Mouse (Mus musculus) bone marrow, adult 2 months (tissue): ENCODE data around the gene Gm26938. TPM values are rescaled to one million over a fixed set of nuclear protein-coding genes. Genes with fewer than 3 reads are reported as not detected.

ENCODE experiments used
- H3K27ac ChIP-seq: fragments of 200-500 bp; 2 replicates; pipeline ENCODE4 v1.5.1; 2012; ENCODE audit warnings: low read depth, mild to moderate bottlenecking, control low read depth, inconsistent platforms, low read length; ENCODE audit not compliant: control insufficient read depth, poor library complexity, insufficient read depth
- H3K4me1 ChIP-seq: fragments of 200-500 bp; 2 replicates; pipeline ENCODE4 v1.6.1; 2011; ENCODE audit warnings: low read length; ENCODE audit not compliant: control insufficient read depth, insufficient read depth
- H3K4me3 ChIP-seq: fragments of 200-500 bp; replicated peaks from 2 replicates; pipeline ENCODE3; 2011; ENCODE audit warnings: mild to moderate bottlenecking, low read depth, low read length, control low read depth; ENCODE audit not compliant: control insufficient read depth
- CTCF ChIP-seq: fragments of 200-500 bp; IDR thresholded peaks from 2 replicates; pipeline ENCODE4 v1.5.1; 2011; ENCODE audit warnings: low read length, control low read depth; ENCODE audit not compliant: control insufficient read depth, insufficient read depth
- POLR2A ChIP-seq: fragments of 200-500 bp; IDR thresholded peaks from 2 replicates; pipeline ENCODE4 v1.6.1; 2011; ENCODE audit warnings: low read depth, mild to moderate bottlenecking, control low read depth, low read length, borderline replicate concordance; ENCODE audit not compliant: control insufficient read depth
- WGBS: fragments of 180-500 bp; shearing (Covaris S2); methylation state at CpG from one replicate; pipeline ENCODE4 v1.1.7; 2018; 5-methylcytosine and 5-hydroxymethylcytosine counted together
- polyA plus RNA-seq: library from polyadenylated mRNA; stranded (reverse); fragments of >200 nt; gene quantifications from 2 replicates; pipeline ENCODE4 v1.2.4, GENCODE M21; 2011; ENCODE audit warnings: low replicate concordance; ENCODE audit not compliant: missing spikeins, insufficient read depth, insufficient read length

Gene Gm26938
- polyA plus RNA-seq, 1 experiment = not detected

- H3K4me3 ChIP-seq = no peak overlapping the region
- no peaks in the 10 kb centered on the region for H3K4me1 ChIP-seq
- 89% methylated on average over 8 of the region's 8 CpGs for WGBS
- TF ChIP-seq POLR2A = no peak
- TF ChIP-seq CTCF = no peak
- H3K27ac ChIP-seq = no peak overlapping the region
Measured at GRCm38 (mm10) chr5:139768216-139768615, 58.0 kb downstream of the Gm26938 start.

GRCm38 (mm10) chr5:139764296-139764695 lies 61.9 kb downstream of the Gm26938 start:
- TF ChIP-seq CTCF (peak; percentile 73), POLR2A (no peak; the same call in 1 of the 2 replicates)
- no peaks in the 10 kb centered on the region for H3K4me1 ChIP-seq
- no peak overlapping the region for H3K27ac ChIP-seq
- WGBS = 82% methylated on average over 11 of the region's 11 CpGs
- no peak overlapping the region for H3K4me3 ChIP-seq

- WGBS = 93% methylated on average over 16 of the region's 16 CpGs
- H3K27ac ChIP-seq = no peak overlapping the region
- no peaks in the 10 kb centered on the region for H3K4me1 ChIP-seq
- H3K4me3 ChIP-seq = no peak overlapping the region
- TF ChIP-seq POLR2A = no peak
- no peak for TF ChIP-seq CTCF
Measured at GRCm38 (mm10) chr5:139758096-139758495, 68.1 kb downstream of the Gm26938 start.

Other genes starting within 250 kb of the Gm26938 start
- 20.3 and 28.0 TPM in 2 replicates for gene Micall2, start 90.1 kb downstream of the Gm26938 start, polyA plus RNA-seq
- gene Ints1, start 50.7 kb downstream of the Gm26938 start, polyA plus RNA-seq = 63.3 and 108 TPM in 2 replicates
- 37.3 and 53.2 TPM in 2 replicates for gene Mafk, start 34.9 kb downstream of the Gm26938 start, polyA plus RNA-seq
- not detected in 2 replicates for gene Tmem184a, start 6.5 kb downstream of the Gm26938 start, polyA plus RNA-seq
- gene Psmg3, start 478 bp upstream of the Gm26938 start, polyA plus RNA-seq = 35.8 and 48.1 TPM in 2 replicates
- gene Elfn1, start 81.5 kb upstream of the Gm26938 start, polyA plus RNA-seq = not detected in 2 replicates